ENCODE assay signal across 10 mouse cellular contexts in the genomic region with DNA sequence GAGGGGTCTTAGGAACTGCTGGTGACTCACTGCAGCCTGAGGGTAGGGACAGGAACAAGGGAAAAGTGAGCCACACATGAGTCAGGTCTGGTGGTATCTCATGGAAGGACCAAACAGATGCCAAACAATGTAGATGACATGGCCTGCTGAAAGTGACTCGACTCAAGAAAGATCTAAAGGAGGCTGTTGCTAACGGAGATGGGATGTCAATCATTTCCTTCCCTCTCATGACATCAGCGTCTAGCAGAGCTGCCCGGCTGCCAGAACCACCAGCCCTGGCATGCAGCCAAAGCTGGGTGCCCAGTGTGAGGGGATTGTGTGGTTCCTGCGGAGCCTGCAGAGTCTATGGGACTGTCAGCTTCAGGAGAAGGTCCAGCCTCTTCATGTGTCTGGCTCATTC.
A peak's percentile ranks its signal among the peaks of the same experiment; 100 is the strongest.
DNase-seq lines count a peak whose midpoint lies in the region; ATAC-seq lines count a peak whose summit lies in the region.
"Had no signal": no experiment of that assay in that cellular context is flagged by ENCODE, and none has a peak within 500 bp of the region (broad histone marks: within the 10 kb centered on the region; RNA-seq: fewer than 3 reads in every experiment).

No protein-coding gene starts in this region.

- peaks cover 6% of the 10 kb centered on the region; the same call in 1 of the 2 replicates for H3K27me3 ChIP-seq in heart, embryonic 14.5 days (ENCODE audit: control insufficient read depth, insufficient read depth, low read length)
- peaks cover 6% of the 10 kb centered on the region; the same call in 1 of the 2 replicates for H3K27me3 ChIP-seq in hindbrain, embryonic 16.5 days (replicated peaks; ENCODE audit: control insufficient read depth, insufficient read depth, low read length)
- 0 out of 2 replicates have a peak, but pooled peaks cover under 1% of the 10 kb centered on the region for H3K27me3 ChIP-seq in intestine, embryonic 16.5 days (replicated peaks; ENCODE audit: control insufficient read depth, insufficient read depth, low read length)

- no peak for DNase-seq in heart, adult 18-20 months
- DNase-seq in testis, postnatal 10 days (ENCODE audit: low spot score) = peak; percentile 63
- no peak for DNase-seq in testis, postnatal 14 days (ENCODE audit: low spot score)
- no peak for DNase-seq in kidney, adult 9 months
- DNase-seq in natural killer cell, adult 2 months (ENCODE audit: low spot score in 2 of 2) = no peak
- DNase-seq: heart, postnatal 36 days had no signal

- no peak overlapping the region for H3K27ac ChIP-seq in heart, embryonic 14.5 days (replicated peaks in 1 of 2; ENCODE audit: control insufficient read depth in 1 of 2, insufficient read depth in 1 of 2, low read depth in 2 of 2, low read length in 2 of 2)
- H3K27ac ChIP-seq in hindbrain, embryonic 16.5 days (ENCODE audit: low read depth, low read length) = no peak overlapping the region
- no peak overlapping the region for H3K27ac ChIP-seq in intestine, embryonic 16.5 days (ENCODE audit: low read length)
- H3K27ac ChIP-seq: liver, embryonic 15.5 days had no signal

- peaks cover 2% of the 10 kb centered on the region; the same call in 1 of the 2 replicates for H3K9me3 ChIP-seq in heart, embryonic 14.5 days (ENCODE audit: control insufficient read depth, low read length)
- no peaks in the 10 kb centered on the region for H3K9me3 ChIP-seq in hindbrain, embryonic 16.5 days (ENCODE audit: control insufficient read depth, low read length)
- H3K9me3 ChIP-seq in intestine, embryonic 16.5 days (ENCODE audit: control insufficient read depth, low read length) = no peaks in the 10 kb centered on the region
- H3K9me3 ChIP-seq: liver, embryonic 15.5 days had no signal

- H3K4me3 ChIP-seq in heart, embryonic 14.5 days (ENCODE audit: control insufficient read depth in 1 of 2, insufficient read depth in 1 of 2, low read depth in 1 of 2, low read length in 2 of 2) = no peak overlapping the region
- no peak overlapping the region for H3K4me3 ChIP-seq in hindbrain, embryonic 16.5 days (ENCODE audit: low read length)
- no peak overlapping the region for H3K4me3 ChIP-seq in intestine, embryonic 16.5 days (ENCODE audit: low read length)
- H3K4me3 ChIP-seq: liver, embryonic 15.5 days had no signal

- peak; percentile 9; the same call in 1 of the 2 replicates for ATAC-seq in heart, embryonic 14.5 days (ENCODE audit: insufficient number of reproducible peaks, insufficient read depth, low FRiP score, low read depth)
- peak; percentile 63; the same call in 1 of the 2 replicates for ATAC-seq in hindbrain, embryonic 16.5 days
- ATAC-seq in intestine, embryonic 16.5 days = no peak

- H3K36me3 ChIP-seq in heart, embryonic 14.5 days (ENCODE audit: control insufficient read depth, insufficient read depth, low read length) = no peaks in the 10 kb centered on the region
- no peaks in the 10 kb centered on the region for H3K36me3 ChIP-seq in hindbrain, embryonic 16.5 days (ENCODE audit: control insufficient read depth, insufficient read depth, low read length)
- no peaks in the 10 kb centered on the region for H3K36me3 ChIP-seq in intestine, embryonic 16.5 days (ENCODE audit: control insufficient read depth, insufficient read depth, low read length)
- H3K36me3 ChIP-seq: liver, embryonic 15.5 days had no signal

- WGBS in heart, embryonic 14.5 days = 6% methylated on average over 5 of the region's 5 CpGs
- WGBS in hindbrain, embryonic 16.5 days = 15% methylated on average over 5 of the region's 5 CpGs
- WGBS in intestine, embryonic 16.5 days = 40% methylated on average over 5 of the region's 5 CpGs

- H3K4me2 ChIP-seq in heart, embryonic 14.5 days (ENCODE audit: low read length) = no peak overlapping the region
- H3K4me2 ChIP-seq in hindbrain, embryonic 16.5 days (ENCODE audit: low read length) = no peak overlapping the region
- no peak overlapping the region for H3K4me2 ChIP-seq in intestine, embryonic 16.5 days (ENCODE audit: low read depth, low read length)
- H3K4me2 ChIP-seq: liver, embryonic 15.5 days had no signal

- no peak overlapping the region for H3K9ac ChIP-seq in heart, embryonic 14.5 days (ENCODE audit: low read length)
- no peak overlapping the region for H3K9ac ChIP-seq in hindbrain, embryonic 16.5 days (ENCODE audit: low read depth, low read length)
- H3K9ac ChIP-seq in intestine, embryonic 16.5 days (ENCODE audit: low read depth, low read length) = no peak overlapping the region
- H3K9ac ChIP-seq: liver, embryonic 15.5 days had no signal

- peaks cover 7 to 9% of the 10 kb centered on the region in 2 experiments for H3K4me1 ChIP-seq in heart, embryonic 14.5 days (ENCODE audit: control insufficient read depth in 2 of 2, insufficient read depth in 2 of 2, low read length in 2 of 2)
- no peaks in the 10 kb centered on the region for H3K4me1 ChIP-seq in hindbrain, embryonic 16.5 days (ENCODE audit: control insufficient read depth, insufficient read depth, low read depth, low read length)
- peaks cover 5% of the 10 kb centered on the region for H3K4me1 ChIP-seq in intestine, embryonic 16.5 days (ENCODE audit: control insufficient read depth, insufficient read depth, low read length)
- H3K4me1 ChIP-seq: liver, embryonic 15.5 days had no signal
